Mouse (Mus musculus) lung, embryonic 15.5 days (tissue): ENCODE data around the gene Keap1. TPM values are rescaled to one million over a fixed set of nuclear protein-coding genes. Genes with fewer than 3 reads are reported as not detected.
A peak's percentile ranks its signal among the peaks of the same experiment; 100 is the strongest.
"Not testable (repeated sequence)": the region's sequence is repeated elsewhere in the genome, so short reads cannot be mapped to it uniquely, and the experiment has no call there.

Experiments
- ATAC-seq: fragments of 200-750 bp; cut with Nextera tagmentation; 2 replicates; pipeline ENCODE4 v1.8.0; 2017; ENCODE audit warnings: moderate number of reproducible peaks, borderline replicate concordance; ENCODE audit not compliant: low FRiP score, low TSS enrichment; ENCODE audit errors: extremely low read depth
- H3K27ac ChIP-seq: fragments of 300-500 bp; sonication (generic); 2 replicates; pipeline ENCODE4 v1.5.1; 2015; ENCODE audit warnings: moderate library complexity, mild to moderate bottlenecking, inconsistent platforms
- H3K27me3 ChIP-seq: fragments of 300-500 bp; sonication (generic); 2 replicates; pipeline ENCODE4 v1.6.1; 2015; ENCODE audit warnings: inconsistent platforms
- H3K36me3 ChIP-seq: fragments of 300-500 bp; sonication (generic); 2 replicates; pipeline ENCODE4 v1.6.1; 2015; ENCODE audit warnings: inconsistent platforms
- H3K4me1 ChIP-seq: fragments of 300-500 bp; sonication (generic); 2 replicates; pipeline ENCODE4 v1.6.1; 2015; ENCODE audit warnings: inconsistent platforms
- H3K4me2 ChIP-seq: fragments of 300-500 bp; sonication (generic); 2 replicates; pipeline ENCODE4 v1.6.1; 2015; ENCODE audit warnings: inconsistent platforms, mild to moderate bottlenecking, moderate library complexity
- H3K4me3 ChIP-seq: fragments of 300-500 bp; sonication (generic); 2 replicates; pipeline ENCODE4 v1.5.1; 2015; ENCODE audit warnings: mild to moderate bottlenecking, inconsistent platforms
- H3K9ac ChIP-seq: fragments of 300-500 bp; sonication (generic); 2 replicates; pipeline ENCODE4 v1.6.1; 2015; ENCODE audit warnings: inconsistent platforms
- H3K9me3 ChIP-seq: fragments of 300-500 bp; sonication (generic); 2 replicates; pipeline ENCODE4 v1.6.1; 2016; ENCODE audit warnings: inconsistent platforms
- WGBS: fragments of 180-500 bp; shearing (Covaris S2); methylation state at CpG from one replicate; pipeline ENCODE4 v1.1.7; 2015; 5-methylcytosine and 5-hydroxymethylcytosine counted together
- polyA plus RNA-seq: library from polyadenylated mRNA; unstranded; fragments of >200 nt; fragmentation: Nextera tagmentation; extraction: Ambion mirVana; gene quantifications from 2 replicates; pipeline ENCODE4 v1.2.1, GENCODE M21; 2015

Keap1 gene
- polyA plus RNA-seq, 1 experiment from 2014 or later, result 68.3 TPM

GRCm38 (mm10) chr9:21273520-21274228 is 34.5 kb upstream of the Keap1 start:
- Histone ChIP-seq H3K27ac (no peak overlapping the region), H3K36me3 (peaks cover 90% of the 10 kb centered on the region), H3K4me1 (no peaks in the 10 kb centered on the region), H3K4me3 (no peak overlapping the region), H3K4me2 (no peak overlapping the region), H3K27me3 (no peaks in the 10 kb centered on the region), H3K9me3 (no peaks in the 10 kb centered on the region), H3K9ac (no peak overlapping the region)
- WGBS, result 73% methylated on average over 7 of the region's 7 CpGs
- no peak for ATAC-seq

DNA sequence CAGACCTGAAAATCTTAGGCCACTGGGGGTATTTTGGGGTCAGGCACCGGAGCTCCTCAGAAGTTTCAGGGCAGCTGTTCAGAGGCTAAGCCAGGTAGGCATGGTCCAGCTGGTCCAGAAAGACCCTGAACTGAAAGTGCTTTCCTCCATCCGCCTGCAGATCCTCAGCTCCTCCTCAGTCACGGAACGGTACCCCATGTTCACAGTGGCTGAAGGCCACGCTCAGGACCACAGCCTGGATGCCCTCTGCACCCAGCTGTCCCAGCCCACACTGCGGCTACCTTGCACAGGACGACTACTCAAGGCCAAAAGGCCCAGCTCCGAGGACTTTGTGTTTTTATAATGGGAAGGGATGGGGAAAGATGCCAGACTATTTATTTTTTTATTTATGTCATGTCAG is 33.9 kb upstream of the Keap1 start:
- WGBS, result 79% methylated on average over 8 of the region's 8 CpGs
- peaks cover 94% of the 10 kb centered on the region for H3K36me3 ChIP-seq
- no peaks in the 10 kb centered on the region for H3K9me3 ChIP-seq
- no peaks in the 10 kb centered on the region for H3K27me3 ChIP-seq
- H3K4me3 ChIP-seq, result no peak overlapping the region
- no peak for ATAC-seq
- no peak overlapping the region for H3K4me2 ChIP-seq
- no peak overlapping the region for H3K9ac ChIP-seq
- no peaks in the 10 kb centered on the region for H3K4me1 ChIP-seq
- H3K27ac ChIP-seq, result no peak overlapping the region

GRCm38 (mm10) chr9:21272391-21272790 is 33.2 kb upstream of the Keap1 start:
- Histone ChIP-seq H3K27ac (no peak overlapping the region), H3K36me3 (peaks cover 90% of the 10 kb centered on the region), H3K4me3 (no peak overlapping the region), H3K4me2 (no peak overlapping the region), H3K9me3 (no peaks in the 10 kb centered on the region), H3K9ac (no peak overlapping the region), H3K4me1 (no peaks in the 10 kb centered on the region), H3K27me3 (no peaks in the 10 kb centered on the region)
- 91% methylated on average over 9 of the region's 9 CpGs for WGBS
- no peak for ATAC-seq

DNA sequence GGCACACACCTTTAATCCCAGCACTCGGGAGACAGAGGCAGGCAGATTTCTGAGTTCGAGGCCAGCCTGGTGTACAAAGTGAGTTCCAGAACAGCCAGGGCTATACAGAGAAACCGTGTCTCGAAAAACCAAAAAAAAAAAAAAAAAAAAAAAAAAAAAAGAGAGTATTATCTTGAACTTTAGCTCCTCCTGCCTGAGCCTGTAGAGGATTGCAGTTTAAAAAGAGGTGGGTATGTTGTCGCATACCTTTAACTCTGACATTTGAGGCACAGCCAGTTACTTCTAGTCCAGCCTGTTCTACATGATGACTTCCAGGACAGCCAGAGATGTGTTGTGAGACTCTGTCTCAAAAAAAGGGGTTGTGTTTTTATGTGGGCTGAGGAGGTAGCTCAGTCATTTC is 30.4 kb upstream of the Keap1 start:
- not testable (repeated sequence) for H3K9ac ChIP-seq

DNA sequence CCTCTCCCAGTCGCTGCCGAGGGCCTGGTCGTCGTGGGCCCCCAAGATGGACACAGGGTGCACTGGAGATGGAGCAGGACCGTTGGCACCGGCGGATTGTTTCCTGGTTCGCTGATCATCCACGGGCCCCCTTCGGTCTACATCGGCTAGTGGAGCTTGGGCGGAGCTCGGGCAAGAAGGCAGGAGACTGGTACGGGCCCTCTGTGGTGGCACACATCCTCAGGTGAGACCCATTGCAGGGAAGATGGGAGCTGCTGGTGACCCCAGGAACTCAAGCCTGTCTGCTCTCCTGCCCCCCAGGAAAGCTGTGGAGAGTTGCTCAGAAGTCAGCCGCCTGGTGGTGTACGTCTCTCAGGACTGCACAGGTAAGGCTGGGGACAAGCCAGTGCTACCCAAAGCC is 29.1 kb upstream of the Keap1 start:
- Histone ChIP-seq H3K9me3 (no peaks in the 10 kb centered on the region), H3K9ac (no peak overlapping the region), H3K27me3 (no peaks in the 10 kb centered on the region), H3K4me3 (no peak overlapping the region), H3K4me1 (peaks cover 19% of the 10 kb centered on the region), H3K4me2 (no peak overlapping the region), H3K27ac (no peak overlapping the region), H3K36me3 (peaks cover 52% of the 10 kb centered on the region)
- no peak for ATAC-seq
- WGBS, result 94% methylated on average over 16 of the region's 16 CpGs

More for the DNA sequence above, 30.4 kb upstream of the Keap1 start:
- not testable (repeated sequence) for H3K9me3 ChIP-seq, H3K27ac ChIP-seq, ATAC-seq, H3K4me2 ChIP-seq, H3K4me3 ChIP-seq, H3K27me3 ChIP-seq
- H3K36me3 ChIP-seq, result peaks cover 64% of the 10 kb centered on the region
- 72% methylated on average over 5 of the region's 5 CpGs for WGBS
- peaks cover 14% of the 10 kb centered on the region for H3K4me1 ChIP-seq

GRCm38 (mm10) chr9:21266889-21267288 is 27.7 kb upstream of the Keap1 start:
- Histone ChIP-seq H3K9ac (no peak overlapping the region), H3K27ac (no peak overlapping the region), H3K4me1 (peaks cover 19% of the 10 kb centered on the region), H3K27me3 (no peaks in the 10 kb centered on the region), H3K36me3 (peaks cover 38% of the 10 kb centered on the region), H3K4me2 (no peak overlapping the region), H3K9me3 (no peaks in the 10 kb centered on the region), H3K4me3 (no peak overlapping the region)
- no peak for ATAC-seq
- 84% methylated on average over 5 of the region's 5 CpGs for WGBS

DNA sequence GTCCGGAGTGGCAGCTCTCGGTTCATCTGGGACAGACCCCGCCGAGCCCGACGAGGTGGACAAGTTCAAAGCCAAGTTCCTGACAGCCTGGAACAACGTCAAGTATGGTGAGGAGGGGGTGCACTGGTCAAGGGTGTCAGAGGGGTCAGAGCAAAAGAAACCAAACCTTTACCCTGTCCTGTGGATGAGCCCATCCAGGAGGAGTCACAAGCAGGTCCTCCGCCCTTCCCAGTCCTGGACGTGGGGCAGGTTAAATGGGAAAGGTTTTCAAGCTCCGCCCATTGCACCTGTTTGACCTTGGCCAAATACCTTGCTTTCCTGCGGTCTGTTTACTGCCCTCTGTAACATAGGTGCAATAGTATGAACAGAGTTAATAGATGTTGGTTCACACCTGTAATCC is 26.4 kb upstream of the Keap1 start:
- 5% methylated on average over 11 of the region's 11 CpGs for WGBS
- H3K4me2 ChIP-seq, result peak overlapping the region; percentile 81
- peak overlapping the region; percentile 79 for H3K4me3 ChIP-seq
- H3K27ac ChIP-seq, result peak overlapping the region; percentile 57; the same call in 1 of the 2 replicates
- H3K9ac ChIP-seq, result peak overlapping the region; percentile 79
- H3K9me3 ChIP-seq, result no peaks in the 10 kb centered on the region
- peak; percentile 15; the same call in 1 of the 2 replicates for ATAC-seq
- H3K27me3 ChIP-seq, result no peaks in the 10 kb centered on the region
- peaks cover 25% of the 10 kb centered on the region for H3K36me3 ChIP-seq
- H3K4me1 ChIP-seq, result peaks cover 19% of the 10 kb centered on the region

GRCm38 (mm10) chr9:21265000-21265561 is 25.9 kb upstream of the Keap1 start, which contains the start of gene Atg4d:
Gene Atg4d, plus strand, starts transcription at chr9:21265293.
- Histone ChIP-seq H3K9ac (peak within 1 kb of the TSS; percentile 79), H3K4me2 (peak within 1 kb of the TSS; percentile 81), H3K27ac (peak within 1 kb of the TSS; percentile 86), H3K9me3 (no peaks in the 10 kb centered on the region), H3K36me3 (peaks cover 19% of the 10 kb centered on the region), H3K27me3 (no peaks in the 10 kb centered on the region), H3K4me1 (peaks cover 19% of the 10 kb centered on the region), H3K4me3 (peak within 1 kb of the TSS; percentile 79)
- peak; percentile 98 for ATAC-seq
- under 1% methylated on average over 49 of the region's 49 CpGs for WGBS

GRCm38 (mm10) chr9:21264272-21264999 is 25.3 kb upstream of the Keap1 start:
- H3K9ac ChIP-seq, result peak overlapping the region; percentile 79
- WGBS, result 14% methylated on average over 17 of the region's 17 CpGs
- peak overlapping the region; percentile 81 for H3K4me2 ChIP-seq
- peaks cover 19% of the 10 kb centered on the region for H3K4me1 ChIP-seq
- H3K27me3 ChIP-seq, result no peaks in the 10 kb centered on the region
- peak overlapping the region; percentile 79 for H3K4me3 ChIP-seq
- no peaks in the 10 kb centered on the region for H3K9me3 ChIP-seq
- H3K27ac ChIP-seq, result peak overlapping the region; percentile 86
- peak; percentile 3; the same call in 1 of the 2 replicates for ATAC-seq
- H3K36me3 ChIP-seq, result peaks cover 15% of the 10 kb centered on the region

GRCm38 (mm10) chr9:21261831-21262230 is 22.7 kb upstream of the Keap1 start:
- Histone ChIP-seq H3K36me3 (no peaks in the 10 kb centered on the region), H3K9me3 (no peaks in the 10 kb centered on the region), H3K27me3 (no peaks in the 10 kb centered on the region), H3K4me2 (no peak overlapping the region), H3K9ac (no peak overlapping the region), H3K4me3 (no peak overlapping the region), H3K27ac (no peak overlapping the region), H3K4me1 (peaks cover 19% of the 10 kb centered on the region)
- WGBS, result 52% methylated on average over 2 of the region's 2 CpGs
- no peak for ATAC-seq

GRCm38 (mm10) chr9:21260491-21261040 is 21.4 kb upstream of the Keap1 start:
- peaks cover 8% of the 10 kb centered on the region for H3K4me1 ChIP-seq
- no peaks in the 10 kb centered on the region for H3K36me3 ChIP-seq
- H3K4me2 ChIP-seq, result no peak overlapping the region
- H3K9me3 ChIP-seq, result no peaks in the 10 kb centered on the region
- no peaks in the 10 kb centered on the region for H3K27me3 ChIP-seq
- no peak for ATAC-seq
- no peak overlapping the region for H3K4me3 ChIP-seq
- H3K9ac ChIP-seq, result no peak overlapping the region
- H3K27ac ChIP-seq, result no peak overlapping the region
- 79% methylated on average over 6 of the region's 6 CpGs for WGBS

DNA sequence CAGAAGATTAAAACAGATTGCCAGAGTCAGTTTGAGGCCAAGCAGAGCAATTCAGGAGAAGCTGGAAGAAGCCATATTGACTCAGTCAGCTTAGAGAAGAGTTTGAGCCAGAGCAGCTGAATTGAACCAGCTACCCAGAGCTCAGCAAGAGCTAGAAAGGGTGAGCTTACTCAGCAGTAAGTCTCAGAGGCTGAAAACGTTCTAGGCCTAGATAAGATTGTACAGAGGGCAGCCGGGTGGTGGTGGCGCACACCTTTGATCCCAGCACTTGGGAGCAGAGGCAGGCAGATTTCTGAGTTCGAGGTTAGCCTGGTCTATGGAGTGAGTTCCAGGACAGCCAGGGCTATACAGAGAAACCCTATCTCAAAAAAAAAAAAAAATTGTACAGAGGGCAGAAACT is 17.2 kb upstream of the Keap1 start:
- not testable (repeated sequence) for H3K36me3 ChIP-seq, H3K4me1 ChIP-seq, H3K9ac ChIP-seq, H3K4me2 ChIP-seq, H3K9me3 ChIP-seq, H3K27ac ChIP-seq, ATAC-seq, H3K4me3 ChIP-seq
- 72% methylated on average over 4 of the region's 4 CpGs for WGBS
- peaks cover 11% of the 10 kb centered on the region for H3K27me3 ChIP-seq
